Mouse (Mus musculus): ENCODE results near the gene Rpl21. TPM values are rescaled to one million over a fixed set of nuclear protein-coding genes. Genes with fewer than 3 reads are reported as not detected.

Rpl21 gene
- polyA plus RNA-seq, 1 experiment from 2014 or later: 413 TPM

- WGBS: under 1% methylated on average over 55 of the region's 83 CpGs
- H3K27ac ChIP-seq (replicated peaks; ENCODE audit: low read depth, low read length): peak overlapping the region; percentile 89
- H3K4me1 ChIP-seq (ENCODE audit: control insufficient read depth, insufficient read depth, low read length): peaks cover 20% of the 10 kb centered on the region
- ATAC-seq (ENCODE audit: low FRiP score, low TSS enrichment): peak; percentile 64
- H3K9ac ChIP-seq (replicated peaks; ENCODE audit: low read length): peak overlapping the region; percentile 91
- peak overlapping the region; percentile 96 for H3K4me3 ChIP-seq (replicated peaks; ENCODE audit: low read depth, low read length)
- H3K9me3 ChIP-seq (ENCODE audit: control insufficient read depth, low read length): no peaks in the 10 kb centered on the region
- H3K4me2 ChIP-seq (ENCODE audit: low read length): peak overlapping the region; percentile 81
- H3K36me3 ChIP-seq (ENCODE audit: control insufficient read depth, insufficient read depth, low read length): no peaks in the 10 kb centered on the region
- H3K27me3 ChIP-seq (ENCODE audit: control insufficient read depth, insufficient read depth, low read length): no peaks in the 10 kb centered on the region
- peak; percentile 51 for DNase-seq
Observed at GRCm38 (mm10) chr5:146794084-146794852, 38.4 kb upstream of the Rpl21 start.

DNA sequence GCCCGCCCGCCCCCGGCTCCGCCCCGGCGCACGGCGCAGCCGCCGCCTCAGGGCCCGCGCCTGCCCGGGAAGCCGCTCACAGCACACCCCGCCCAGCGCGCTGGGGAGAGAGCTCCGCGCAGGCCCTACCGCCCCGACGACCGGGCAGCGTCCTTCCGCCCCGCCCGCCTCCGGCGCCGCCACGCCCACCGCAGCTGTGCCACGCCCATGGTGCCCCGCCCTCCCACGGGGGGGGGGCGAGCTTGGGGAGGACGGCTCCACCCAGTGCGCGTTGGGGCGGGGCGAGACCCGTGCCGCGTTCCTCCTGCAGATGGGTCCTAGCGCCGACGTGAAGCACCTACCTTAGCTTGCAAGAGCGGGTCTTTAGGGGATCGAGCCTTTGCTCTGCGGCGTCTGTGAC is 37.8 kb upstream of the Rpl21 start, which contains the start of gene Usp12:
Gene Usp12, minus strand, starts transcription at position 154 of the 400 bp plus-strand sequence.
- peak; percentile 98 for DNase-seq
- H3K4me3 ChIP-seq (replicated peaks; ENCODE audit: low read depth, low read length): peak within 1 kb of the TSS; percentile 96
- WGBS: under 1% methylated on average over 40 of the region's 51 CpGs
- H3K9ac ChIP-seq (replicated peaks; ENCODE audit: low read length): peak within 1 kb of the TSS; percentile 91
- no peaks in the 10 kb centered on the region for H3K36me3 ChIP-seq (ENCODE audit: control insufficient read depth, insufficient read depth, low read length)
- H3K27ac ChIP-seq (replicated peaks; ENCODE audit: low read depth, low read length): peak within 1 kb of the TSS; percentile 89
- H3K4me1 ChIP-seq (ENCODE audit: control insufficient read depth, insufficient read depth, low read length): peaks cover 16% of the 10 kb centered on the region
- H3K4me2 ChIP-seq (ENCODE audit: low read length): peak within 1 kb of the TSS; percentile 81
- ATAC-seq (ENCODE audit: low FRiP score, low TSS enrichment): peak; percentile 95
- no peaks in the 10 kb centered on the region for H3K9me3 ChIP-seq (ENCODE audit: control insufficient read depth, low read length)
- no peaks in the 10 kb centered on the region for H3K27me3 ChIP-seq (ENCODE audit: control insufficient read depth, insufficient read depth, low read length)

DNA sequence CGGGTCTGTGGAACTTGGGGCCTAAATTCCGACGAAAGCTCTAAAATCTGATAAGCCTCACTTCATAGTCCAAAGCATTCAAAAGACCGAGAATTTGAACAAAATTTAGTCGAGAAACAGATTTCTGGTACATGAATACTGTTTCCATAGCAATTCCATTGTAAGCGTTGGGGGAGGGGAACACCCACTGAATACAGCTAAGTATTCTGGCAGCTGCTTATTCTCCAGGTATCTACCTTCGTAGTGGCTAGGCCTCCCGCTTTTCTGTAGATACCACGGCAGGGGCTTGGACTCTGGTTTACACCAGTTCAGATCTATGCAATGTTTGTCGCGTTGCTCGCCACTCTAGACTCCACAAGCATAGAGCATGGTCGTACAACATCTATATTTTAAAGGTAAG is 37.0 kb upstream of the Rpl21 start:
- Histone ChIP-seq H3K9me3 (ENCODE audit: control insufficient read depth, low read length) (no peaks in the 10 kb centered on the region), H3K36me3 (ENCODE audit: control insufficient read depth, insufficient read depth, low read length) (no peaks in the 10 kb centered on the region), H3K4me2 (ENCODE audit: low read length) (no peak overlapping the region), H3K27ac (replicated peaks; ENCODE audit: low read depth, low read length) (no peak overlapping the region), H3K27me3 (ENCODE audit: control insufficient read depth, insufficient read depth, low read length) (no peaks in the 10 kb centered on the region), H3K4me1 (ENCODE audit: control insufficient read depth, insufficient read depth, low read length) (peaks cover 15% of the 10 kb centered on the region), H3K9ac (replicated peaks; ENCODE audit: low read length) (no peak overlapping the region), H3K4me3 (replicated peaks; ENCODE audit: low read depth, low read length) (no peak overlapping the region)
- no peak for ATAC-seq (ENCODE audit: low FRiP score, low TSS enrichment)
- peak; percentile 47 for DNase-seq
- WGBS: 64% methylated on average over 13 of the region's 13 CpGs

- H3K27me3 ChIP-seq (ENCODE audit: control insufficient read depth, insufficient read depth, low read length): no peaks in the 10 kb centered on the region
- no peak overlapping the region for H3K4me2 ChIP-seq (ENCODE audit: low read length)
- no peak overlapping the region for H3K9ac ChIP-seq (replicated peaks; ENCODE audit: low read length)
- DNase-seq (no peak), ATAC-seq (ENCODE audit: low FRiP score, low TSS enrichment) (no peak)
- WGBS: 36% methylated on average over 9 of the region's 9 CpGs
- H3K4me1 ChIP-seq (ENCODE audit: control insufficient read depth, insufficient read depth, low read length): peaks cover 7% of the 10 kb centered on the region
- no peak overlapping the region for H3K27ac ChIP-seq (replicated peaks; ENCODE audit: low read depth, low read length)
- no peaks in the 10 kb centered on the region for H3K36me3 ChIP-seq (ENCODE audit: control insufficient read depth, insufficient read depth, low read length)
- 0 out of 2 replicates have a peak, but pooled peaks cover 6% of the 10 kb centered on the region for H3K9me3 ChIP-seq (ENCODE audit: control insufficient read depth, low read length)
- H3K4me3 ChIP-seq (replicated peaks; ENCODE audit: low read depth, low read length): no peak overlapping the region
Observed at GRCm38 (mm10) chr5:146798031-146798430, 34.7 kb upstream of the Rpl21 start.

DNA sequence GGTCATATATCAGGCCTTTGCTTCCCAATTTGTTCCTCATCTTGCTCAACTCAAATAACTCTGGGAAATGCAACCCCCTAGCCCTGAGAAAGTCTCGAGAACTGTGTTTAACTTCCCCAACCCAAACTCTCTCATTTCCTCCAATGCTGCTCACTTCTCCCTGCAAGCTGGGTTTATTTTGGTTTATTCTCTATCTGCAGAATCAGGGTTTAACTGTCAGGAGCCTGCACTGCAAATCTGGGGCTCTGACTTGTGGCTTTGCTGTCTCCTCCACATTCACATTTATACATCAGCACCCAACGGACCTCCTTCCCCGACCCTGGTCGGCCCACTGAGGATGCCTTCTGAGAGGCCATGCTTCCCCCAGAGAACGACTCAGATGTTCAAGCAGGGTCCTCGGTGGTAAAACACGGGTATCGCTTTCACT is 26.7 kb upstream of the Rpl21 start:
- Histone ChIP-seq H3K9ac (replicated peaks; ENCODE audit: low read length) (no peak overlapping the region), H3K27me3 (ENCODE audit: control insufficient read depth, insufficient read depth, low read length) (no peaks in the 10 kb centered on the region), H3K27ac (replicated peaks; ENCODE audit: low read depth, low read length) (no peak overlapping the region), H3K4me1 (ENCODE audit: control insufficient read depth, insufficient read depth, low read length) (no peaks in the 10 kb centered on the region), H3K4me3 (replicated peaks; ENCODE audit: low read depth, low read length) (no peak overlapping the region), H3K4me2 (ENCODE audit: low read length) (no peak overlapping the region), H3K9me3 (ENCODE audit: control insufficient read depth, low read length) (0 out of 2 replicates have a peak, but pooled peaks cover 6% of the 10 kb centered on the region), H3K36me3 (ENCODE audit: control insufficient read depth, insufficient read depth, low read length) (no peaks in the 10 kb centered on the region)
- 83% methylated on average over 8 of the region's 8 CpGs for WGBS
- ATAC-seq (ENCODE audit: low FRiP score, low TSS enrichment) (no peak), DNase-seq (no peak)

DNA sequence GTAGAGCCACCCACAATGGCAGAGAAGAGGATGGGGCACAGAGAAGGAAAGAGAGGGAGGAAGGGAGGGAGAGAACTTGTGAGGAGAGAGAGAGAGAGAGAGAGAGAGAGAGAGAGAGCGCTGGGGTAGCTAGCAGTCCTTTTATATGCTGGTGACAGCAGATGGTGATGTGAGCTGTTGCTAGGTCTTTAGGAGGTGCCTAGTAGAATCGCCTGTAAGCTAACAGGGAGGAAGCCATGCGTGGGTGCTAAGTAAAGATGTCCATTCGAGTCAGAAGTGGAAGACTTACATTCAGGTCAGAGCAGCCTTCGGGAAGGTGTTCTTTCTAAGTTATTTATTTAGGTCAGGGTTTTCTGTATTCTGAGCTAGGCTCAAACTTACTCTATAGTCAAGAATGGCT is 22.7 kb upstream of the Rpl21 start:
- no peak overlapping the region for H3K4me3 ChIP-seq (replicated peaks; ENCODE audit: low read depth, low read length)
- WGBS: 74% methylated on average over 5 of the region's 5 CpGs
- H3K9ac ChIP-seq (replicated peaks; ENCODE audit: low read length): no peak overlapping the region
- ATAC-seq (ENCODE audit: low FRiP score, low TSS enrichment) (no peak), DNase-seq (no peak)
- H3K27me3 ChIP-seq (ENCODE audit: control insufficient read depth, insufficient read depth, low read length): no peaks in the 10 kb centered on the region
- H3K4me2 ChIP-seq (ENCODE audit: low read length): no peak overlapping the region
- H3K9me3 ChIP-seq (ENCODE audit: control insufficient read depth, low read length): no peaks in the 10 kb centered on the region
- H3K4me1 ChIP-seq (ENCODE audit: control insufficient read depth, insufficient read depth, low read length): no peaks in the 10 kb centered on the region
- no peak overlapping the region for H3K27ac ChIP-seq (replicated peaks; ENCODE audit: low read depth, low read length)
- no peaks in the 10 kb centered on the region for H3K36me3 ChIP-seq (ENCODE audit: control insufficient read depth, insufficient read depth, low read length)

DNA sequence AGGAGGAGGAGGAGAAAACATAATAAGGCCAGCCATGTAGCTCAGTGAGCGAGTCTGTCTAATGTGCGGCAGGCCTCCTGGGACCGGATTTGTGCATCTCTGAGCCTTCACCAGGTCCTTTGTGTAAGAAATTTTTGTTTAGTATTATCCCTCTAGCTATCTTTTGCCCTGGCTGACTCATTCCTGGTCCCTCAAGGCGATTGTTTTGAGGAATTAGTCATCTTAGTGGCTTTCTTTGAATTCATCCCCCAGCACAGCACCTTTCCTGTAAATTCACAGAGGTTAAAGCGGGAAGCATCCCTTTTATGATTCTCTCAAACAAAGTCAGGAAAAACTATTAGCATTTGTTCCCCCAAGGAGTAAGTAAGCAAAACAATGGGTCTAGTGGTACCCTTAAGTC is 19.8 kb upstream of the Rpl21 start:
- H3K36me3 ChIP-seq (ENCODE audit: control insufficient read depth, insufficient read depth, low read length): no peaks in the 10 kb centered on the region
- no peak overlapping the region for H3K4me2 ChIP-seq (ENCODE audit: low read length)
- no peaks in the 10 kb centered on the region for H3K4me1 ChIP-seq (ENCODE audit: control insufficient read depth, insufficient read depth, low read length)
- H3K27ac ChIP-seq (replicated peaks; ENCODE audit: low read depth, low read length): no peak overlapping the region
- no peak for DNase-seq
- no peaks in the 10 kb centered on the region for H3K9me3 ChIP-seq (ENCODE audit: control insufficient read depth, low read length)
- no peak overlapping the region for H3K4me3 ChIP-seq (replicated peaks; ENCODE audit: low read depth, low read length)
- ATAC-seq (ENCODE audit: low FRiP score, low TSS enrichment): no peak
- 88% methylated on average over 5 of the region's 5 CpGs for WGBS
- H3K27me3 ChIP-seq (ENCODE audit: control insufficient read depth, insufficient read depth, low read length): no peaks in the 10 kb centered on the region
- no peak overlapping the region for H3K9ac ChIP-seq (replicated peaks; ENCODE audit: low read length)

GRCm38 (mm10) chr5:146813421-146813820 is 19.3 kb upstream of the Rpl21 start:
- Histone ChIP-seq H3K9ac (replicated peaks; ENCODE audit: low read length) (no peak overlapping the region), H3K4me3 (replicated peaks; ENCODE audit: low read depth, low read length) (no peak overlapping the region), H3K9me3 (ENCODE audit: control insufficient read depth, low read length) (no peaks in the 10 kb centered on the region), H3K27me3 (ENCODE audit: control insufficient read depth, insufficient read depth, low read length) (no peaks in the 10 kb centered on the region), H3K4me2 (ENCODE audit: low read length) (no peak overlapping the region), H3K36me3 (ENCODE audit: control insufficient read depth, insufficient read depth, low read length) (no peaks in the 10 kb centered on the region), H3K27ac (replicated peaks; ENCODE audit: low read depth, low read length) (no peak overlapping the region), H3K4me1 (ENCODE audit: control insufficient read depth, insufficient read depth, low read length) (no peaks in the 10 kb centered on the region)
- WGBS: 90% methylated on average over 4 of the region's 4 CpGs
- DNase-seq: no peak
- ATAC-seq (ENCODE audit: low FRiP score, low TSS enrichment): no peak

- no peak overlapping the region for H3K4me2 ChIP-seq (ENCODE audit: low read length)
- 80% methylated on average over 4 of the region's 4 CpGs for WGBS
- H3K4me1 ChIP-seq (ENCODE audit: control insufficient read depth, insufficient read depth, low read length): no peaks in the 10 kb centered on the region
- ATAC-seq (ENCODE audit: low FRiP score, low TSS enrichment) (no peak), DNase-seq (no peak)
- no peaks in the 10 kb centered on the region for H3K27me3 ChIP-seq (ENCODE audit: control insufficient read depth, insufficient read depth, low read length)
- no peak overlapping the region for H3K4me3 ChIP-seq (replicated peaks; ENCODE audit: low read depth, low read length)
- no peak overlapping the region for H3K9ac ChIP-seq (replicated peaks; ENCODE audit: low read length)
- no peaks in the 10 kb centered on the region for H3K36me3 ChIP-seq (ENCODE audit: control insufficient read depth, insufficient read depth, low read length)
- no peak overlapping the region for H3K27ac ChIP-seq (replicated peaks; ENCODE audit: low read depth, low read length)
- H3K9me3 ChIP-seq (ENCODE audit: control insufficient read depth, low read length): no peaks in the 10 kb centered on the region
Observed at GRCm38 (mm10) chr5:146815394-146815793, 17.3 kb upstream of the Rpl21 start.
